Mouse (Mus musculus) midbrain, embryonic 16.5 days (tissue): ENCODE results near the gene Olfr373. TPM values are rescaled to one million over a fixed set of nuclear protein-coding genes. Genes with fewer than 3 reads are reported as not detected.

Experiments used
- ATAC-seq: fragments of 200-750 bp; cut with Nextera tagmentation; 2 replicates; pipeline ENCODE4 v1.8.0; 2017; ENCODE audit warnings: moderate TSS enrichment
- H3K27ac ChIP-seq: fragments of 300-500 bp; sonication (generic); 2 replicates; pipeline ENCODE4 v1.5.1; 2014; ENCODE audit warnings: mild to moderate bottlenecking, low read length, mixed read lengths
- H3K27me3 ChIP-seq: fragments of 300-500 bp; sonication (generic); 2 replicates; pipeline ENCODE4 v1.6.1; 2014; ENCODE audit warnings: low read depth, low read length, mixed read lengths; ENCODE audit not compliant: control insufficient read depth, insufficient read depth
- H3K36me3 ChIP-seq: fragments of 300-500 bp; sonication (generic); 2 replicates; pipeline ENCODE4 v1.6.1; 2014; ENCODE audit warnings: mild to moderate bottlenecking, low read length, moderate library complexity, mixed read lengths; ENCODE audit not compliant: control insufficient read depth, insufficient read depth
- H3K4me1 ChIP-seq: fragments of 300-500 bp; sonication (generic); 2 replicates; pipeline ENCODE4 v1.6.1; 2014; ENCODE audit warnings: mild to moderate bottlenecking, low read length, mixed read lengths; ENCODE audit not compliant: control insufficient read depth, insufficient read depth
- H3K4me2 ChIP-seq: fragments of 300-500 bp; sonication (generic); 2 replicates; pipeline ENCODE4 v1.6.1; 2014; ENCODE audit warnings: mild to moderate bottlenecking, low read length, mixed read lengths
- H3K4me3 ChIP-seq: fragments of 300-500 bp; sonication (generic); 2 replicates; pipeline ENCODE4 v1.5.1; 2014; ENCODE audit warnings: low read depth, mild to moderate bottlenecking, low read length, moderate library complexity, mixed read lengths
- H3K9ac ChIP-seq: fragments of 300-500 bp; sonication (generic); 2 replicates; pipeline ENCODE4 v1.6.1; 2014; ENCODE audit warnings: low read depth, low read length, mixed read lengths
- H3K9me3 ChIP-seq: fragments of 300-500 bp; sonication (generic); replicated peaks from 2 replicates; pipeline ENCODE4 v1.6.1; 2014; ENCODE audit warnings: mild to moderate bottlenecking, low read length, mixed read lengths; ENCODE audit not compliant: control insufficient read depth, poor library complexity, severe bottlenecking
- WGBS: fragments of 180-500 bp; shearing (Covaris S2); extraction: QIAGEN DNeasy Blood & Tissue Kit; methylation state at CpG from one replicate; pipeline ENCODE4 v1.1.7; 2014; 5-methylcytosine and 5-hydroxymethylcytosine counted together
- polyA plus RNA-seq: library from polyadenylated mRNA; unstranded; fragments of >200 nt; fragmentation: Nextera tagmentation; extraction: Ambion mirVana; gene quantifications from 2 replicates; pipeline ENCODE4 v1.2.1, GENCODE M21; 2015

Olfr373 gene
- polyA plus RNA-seq, 1 experiment from 2014 or later = not detected

- 81% methylated on average over 1 of the region's 1 CpGs for WGBS
- Histone ChIP-seq H3K4me1 (no peaks in the 10 kb centered on the region), H3K4me2 (no peak overlapping the region), H3K27me3 (no peaks in the 10 kb centered on the region), H3K36me3 (peaks cover 24% of the 10 kb centered on the region), H3K27ac (no peak overlapping the region), H3K4me3 (no peak overlapping the region), H3K9me3 (no peaks in the 10 kb centered on the region), H3K9ac (no peak overlapping the region)
- no peak for ATAC-seq
These were observed 66.1 kb downstream of the Olfr373 start for GRCm38 (mm10) chr8:72149056-72149455.

GRCm38 (mm10) chr8:72151418-72152078 is 68.6 kb downstream of the Olfr373 start:
- ATAC-seq = no peak
- Histone ChIP-seq H3K9ac (no peak overlapping the region), H3K27me3 (no peaks in the 10 kb centered on the region), H3K4me3 (no peak overlapping the region), H3K4me2 (no peak overlapping the region), H3K27ac (no peak overlapping the region), H3K4me1 (no peaks in the 10 kb centered on the region), H3K9me3 (no peaks in the 10 kb centered on the region), H3K36me3 (peaks cover 17% of the 10 kb centered on the region)
- WGBS = 83% methylated on average over 3 of the region's 3 CpGs

Other genes with a start within 250 kb of the Olfr373 start
- 9.6 and 9.9 TPM in 2 replicates for gene Zfp709, start 201.2 kb upstream of the Olfr373 start, polyA plus RNA-seq
- 18.4 and 21.2 TPM in 2 replicates for gene Zfp882, start 174.6 kb upstream of the Olfr373 start, polyA plus RNA-seq
- 32.7 and 33.6 TPM in 2 replicates for gene Zfp617, start 174.5 kb upstream of the Olfr373 start, polyA plus RNA-seq
- gene Zfp961, start 132.1 kb upstream of the Olfr373 start, polyA plus RNA-seq = 15.2 and 17.6 TPM in 2 replicates
- 0.42 and 0.70 TPM in 2 replicates for gene Cyp4f18, start 73.6 kb upstream of the Olfr373 start, polyA plus RNA-seq
- not detected in 2 replicates for gene Olfr372, start 42.0 kb upstream of the Olfr373 start, polyA plus RNA-seq
- 0.04 TPM in 1 of 2 replicates, not detected in the other for gene Olfr374, start 23.9 kb downstream of the Olfr373 start, polyA plus RNA-seq
- 151 and 168 TPM in 2 replicates for gene Tpm4, start 51.8 kb downstream of the Olfr373 start, polyA plus RNA-seq
- 84.5 and 96.5 TPM in 2 replicates for gene Rab8a, start 78.0 kb downstream of the Olfr373 start, polyA plus RNA-seq
- gene Hsh2d, start 106.5 kb downstream of the Olfr373 start, polyA plus RNA-seq = not detected in 2 replicates
- gene Cib3, start 129.7 kb downstream of the Olfr373 start, polyA plus RNA-seq = 0.11 TPM in 1 of 2 replicates, not detected in the other
- gene Gm11034, start 130.5 kb downstream of the Olfr373 start, polyA plus RNA-seq = not detected in 2 replicates
- 111 and 112 TPM in 2 replicates for gene Fam32a, start 136.6 kb downstream of the Olfr373 start, polyA plus RNA-seq
- gene Ap1m1, start 156.8 kb downstream of the Olfr373 start, polyA plus RNA-seq = 288 and 297 TPM in 2 replicates
- 9.7 and 11.3 TPM in 2 replicates for gene Gm10282, start 222.1 kb downstream of the Olfr373 start, polyA plus RNA-seq
- gene Klf2, start 235.9 kb downstream of the Olfr373 start, polyA plus RNA-seq = 3.6 and 4.0 TPM in 2 replicates